Mouse (Mus musculus) lung, postnatal 36 days (tissue): ENCODE results near the gene Nrk.

Experiments
- DNase-seq: peaks from one replicate; pipeline ENCODE4 v3.0.0; 2022; ENCODE audit warnings: mixed read lengths

Gene Nrk

GRCm38 (mm10) chrX:138914041-138914776, at the start of gene Nrk:
Gene Nrk (plus strand): TSS chrX:138914430.
- DNase-seq: peak; percentile 0

- no peak for DNase-seq
Measured at GRCm38 (mm10) chrX:138913366-138913765, 864 bp upstream of the Nrk start.

- DNase-seq: no peak
Measured at GRCm38 (mm10) chrX:138914777-138915114, 516 bp downstream of the Nrk start.

GRCm38 (mm10) chrX:138919030-138919429, 4.8 kb downstream of the Nrk start:
- DNase-seq: no peak

GRCm38 (mm10) chrX:138943905-138944304, 29.7 kb downstream of the Nrk start:
- no peak for DNase-seq

GRCm38 (mm10) chrX:138960713-138961112, 46.5 kb downstream of the Nrk start:
- no peak for DNase-seq

- peak; percentile 2 for DNase-seq
Measured at GRCm38 (mm10) chrX:138978501-138978900, 64.3 kb downstream of the Nrk start.

- DNase-seq: no peak
Measured at GRCm38 (mm10) chrX:138979249-138979648, 65.0 kb downstream of the Nrk start.

GRCm38 (mm10) chrX:139014524-139014923, 100.3 kb downstream of the Nrk start:
- DNase-seq: no peak

GRCm38 (mm10) chrX:139016540-139016939, 102.3 kb downstream of the Nrk start:
- DNase-seq: no peak

- no peak for DNase-seq
Measured at GRCm38 (mm10) chrX:139026532-139027097, 112.4 kb downstream of the Nrk start.

GRCm38 (mm10) chrX:139027296-139027695, 113.1 kb downstream of the Nrk start:
- DNase-seq: no peak

GRCm38 (mm10) chrX:139027909-139028308, 113.7 kb downstream of the Nrk start:
- no peak for DNase-seq

GRCm38 (mm10) chrX:139037666-139038065, 123.4 kb downstream of the Nrk start:
- DNase-seq: no peak

- no peak for DNase-seq
Measured at GRCm38 (mm10) chrX:139039314-139039713, 125.1 kb downstream of the Nrk start.

- DNase-seq: no peak
Measured at GRCm38 (mm10) chrX:139041148-139041547, 126.9 kb downstream of the Nrk start.

- peak; percentile 7 for DNase-seq
Measured at GRCm38 (mm10) chrX:139051976-139052375, 137.7 kb downstream of the Nrk start.

- no peak for DNase-seq
Measured at GRCm38 (mm10) chrX:139053149-139053548, 138.9 kb downstream of the Nrk start.
